Mouse (Mus musculus): ENCODE results near the gene Usp40. TPM values are rescaled to one million over a fixed set of nuclear protein-coding genes. Genes with fewer than 3 reads are reported as not detected.

Gene Usp40
- 21.1 TPM for polyA plus RNA-seq (2017; shearing (Covaris generic))

DNA sequence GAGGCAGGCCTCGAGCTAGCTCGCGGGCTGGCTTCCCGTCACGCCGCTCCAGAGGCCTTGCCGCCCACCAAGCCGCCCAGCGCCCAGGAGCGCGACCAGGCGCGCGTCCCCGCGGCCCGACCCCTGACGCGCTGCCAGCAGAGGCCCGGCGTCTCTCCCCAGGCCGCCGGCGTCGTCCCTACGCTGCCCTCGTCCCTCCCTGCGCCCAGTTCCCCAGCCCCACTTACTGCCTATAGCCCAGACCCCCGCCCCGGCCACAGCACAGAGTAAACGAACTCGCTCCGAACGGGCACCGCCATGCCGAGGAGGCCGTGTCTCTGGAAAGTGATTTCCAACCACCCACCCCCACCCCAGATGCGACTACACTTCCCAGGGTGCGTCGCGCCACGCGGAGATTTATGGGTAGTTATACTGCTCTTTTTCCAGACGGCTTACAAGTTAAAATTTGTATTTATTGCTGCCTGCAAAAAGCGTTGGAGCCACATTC, at the start of gene Usp40:
Gene Usp40, minus strand, starts transcription at position 341 of the 487 bp plus-strand sequence.

DNA sequence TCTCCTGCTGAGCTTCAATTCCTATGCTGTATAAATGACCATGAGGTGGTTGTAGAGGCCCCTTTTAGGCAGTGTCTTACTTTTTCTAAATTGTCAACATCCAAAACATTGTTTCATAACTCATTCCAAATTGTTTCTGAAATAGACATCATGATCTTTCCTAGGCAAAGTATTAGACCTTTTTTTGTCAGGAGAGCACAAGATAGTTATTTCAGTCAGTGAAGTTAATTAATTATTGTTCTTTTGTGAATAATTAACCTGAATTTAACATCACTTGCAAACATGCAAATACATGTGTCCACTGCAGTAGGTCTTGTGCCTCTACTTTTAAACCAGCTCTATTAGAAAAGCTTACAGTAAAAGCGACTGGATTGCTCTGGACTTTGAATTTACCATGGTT, 46.7 kb upstream of the Usp40 start, which contains the start of gene Ugt1a10:
Gene Ugt1a10, plus strand, starts transcription at position 301 of the 400 bp plus-strand sequence.

Other genes starting within 250 kb of the Usp40 start
- 2.5 TPM for gene Sag, start 204.9 kb downstream of the Usp40 start, polyA plus RNA-seq (2017; shearing (Covaris generic))
- 58.3 TPM for gene Dgkd, start 155.3 kb downstream of the Usp40 start, polyA plus RNA-seq (2017; shearing (Covaris generic))
- not detected for gene Ugt1a10, start 46.8 kb upstream of the Usp40 start, polyA plus RNA-seq (2017; shearing (Covaris generic))
- 0.15 TPM for gene Ugt1a9, start 62.2 kb upstream of the Usp40 start, polyA plus RNA-seq (2017; shearing (Covaris generic))
- not detected for gene Ugt1a8, start 79.3 kb upstream of the Usp40 start, polyA plus RNA-seq (2017; shearing (Covaris generic))
- 0.90 TPM for gene Ugt1a7c, start 86.5 kb upstream of the Usp40 start, polyA plus RNA-seq (2017; shearing (Covaris generic))
- gene Ugt1a6b, start 94.7 kb upstream of the Usp40 start, polyA plus RNA-seq (2017; shearing (Covaris generic)), result not detected
- 0.66 TPM for gene Ugt1a6a, start 126.3 kb upstream of the Usp40 start, polyA plus RNA-seq (2017; shearing (Covaris generic))
- gene Ugt1a5, start 157.5 kb upstream of the Usp40 start, polyA plus RNA-seq (2017; shearing (Covaris generic)), result not detected
- not detected for gene Ugt1a2, start 192.1 kb upstream of the Usp40 start, polyA plus RNA-seq (2017; shearing (Covaris generic))
- gene Dnajb3, start 197.2 kb upstream of the Usp40 start, polyA plus RNA-seq (2017; shearing (Covaris generic)), result 0.53 TPM
- not detected for gene Ugt1a1, start 203.4 kb upstream of the Usp40 start, polyA plus RNA-seq (2017; shearing (Covaris generic))
- 0.75 TPM for gene Mroh2a, start 218.4 kb upstream of the Usp40 start, polyA plus RNA-seq (2017; shearing (Covaris generic))